Mouse (Mus musculus) neutrophil, adult 5-6 weeks (primary cell): ENCODE measurements around the gene Amhr2. TPM values are rescaled to one million over a fixed set of nuclear protein-coding genes. Genes with fewer than 3 reads are reported as not detected.

Source experiments
- total RNA-seq: library from RNA; stranded (forward); fragments of 200-1000 nt; gene quantifications from 2 replicates; pipeline ENCODE4 v1.2.3, GENCODE M21; 2017

The Amhr2 gene
- total RNA-seq, 1 experiment from 2014 or later, result 1.2 TPM

Other genes with a start within 250 kb of the Amhr2 start
- gene Zfp740, start 242.1 kb upstream of the Amhr2 start, total RNA-seq, result 118 and 120 TPM in 2 replicates
- 47.6 and 56.0 TPM in 2 replicates for gene Csad, start 240.6 kb upstream of the Amhr2 start, total RNA-seq
- 338 and 351 TPM in 2 replicates for gene Itgb7, start 213.4 kb upstream of the Amhr2 start, total RNA-seq
- 28.2 and 38.3 TPM in 2 replicates for gene Rarg, start 187.8 kb upstream of the Amhr2 start, total RNA-seq
- gene Gm9918, start 174.8 kb upstream of the Amhr2 start, total RNA-seq, result 0.49 TPM in 1 of 2 replicates, not detected in the other
- 21.6 and 22.6 TPM in 2 replicates for gene Mfsd5, start 165.9 kb upstream of the Amhr2 start, total RNA-seq
- gene Espl1, start 149.1 kb upstream of the Amhr2 start, total RNA-seq, result 1.2 and 6.1 TPM in 2 replicates
- 495 and 562 TPM in 2 replicates for gene Pfdn5, start 119.3 kb upstream of the Amhr2 start, total RNA-seq
- gene Myg1, start 113.7 kb upstream of the Amhr2 start, total RNA-seq, result 44.2 and 56.0 TPM in 2 replicates
- gene Aaas, start 94.6 kb upstream of the Amhr2 start, total RNA-seq, result 46.0 and 50.6 TPM in 2 replicates
- not detected in 2 replicates for gene Sp7, start 78.2 kb upstream of the Amhr2 start, total RNA-seq
- 105 and 109 TPM in 2 replicates for gene Sp1, start 39.2 kb upstream of the Amhr2 start, total RNA-seq
- 272 and 296 TPM in 2 replicates for gene Prr13, start 13.7 kb downstream of the Amhr2 start, total RNA-seq
- 144 TPM in 2 replicates for gene Pcbp2, start 25.2 kb downstream of the Amhr2 start, total RNA-seq
- not detected in 2 replicates for gene Gm10337, start 58.4 kb downstream of the Amhr2 start, total RNA-seq
- gene Map3k12, start 71.7 kb downstream of the Amhr2 start, total RNA-seq, result 0.93 and 1.2 TPM in 2 replicates
- 29.1 and 34.6 TPM in 2 replicates for gene Tarbp2, start 72.8 kb downstream of the Amhr2 start, total RNA-seq
- gene Npff, start 79.6 kb downstream of the Amhr2 start, total RNA-seq, result 1.4 and 6.1 TPM in 2 replicates
- not detected in 2 replicates for gene Gm28047, start 179.7 kb downstream of the Amhr2 start, total RNA-seq
- gene Atf7, start 180.1 kb downstream of the Amhr2 start, total RNA-seq, result 61.0 and 74.3 TPM in 2 replicates
- 19.3 and 20.7 TPM in 2 replicates for gene Atp5g2, start 227.0 kb downstream of the Amhr2 start, total RNA-seq